Mouse (Mus musculus) urinary bladder, postnatal 10 days (tissue): ENCODE results near the gene Fam120b.
"Not testable (repeated sequence)": the region's sequence is repeated elsewhere in the genome, so short reads cannot be mapped to it uniquely, and the experiment has no call there.

Source experiments
- DNase-seq: peaks from one replicate; pipeline ENCODE4 v3.0.0; 2022; ENCODE audit warnings: low spot score

Fam120b gene

DNA sequence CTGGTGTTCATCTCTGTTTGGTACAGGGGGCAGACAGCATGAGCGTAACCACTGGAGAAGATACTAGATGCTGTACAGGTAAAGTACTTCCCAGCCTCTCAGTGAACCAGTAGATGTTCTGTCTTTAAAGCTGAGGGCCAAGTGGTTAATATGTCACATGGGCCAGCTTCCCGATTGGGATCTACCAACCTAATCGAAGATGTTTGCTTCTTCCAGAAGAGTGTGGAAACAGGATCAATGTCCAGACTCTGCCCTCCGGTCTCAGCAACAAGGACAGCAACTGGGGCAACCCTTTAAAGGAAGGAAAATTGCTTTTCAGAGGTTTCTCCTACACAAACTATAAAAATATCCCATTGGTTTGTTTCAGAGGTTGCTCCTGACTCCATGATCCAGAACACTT is 35.5 kb downstream of the Fam120b start:
- DNase-seq: no peak

DNA sequence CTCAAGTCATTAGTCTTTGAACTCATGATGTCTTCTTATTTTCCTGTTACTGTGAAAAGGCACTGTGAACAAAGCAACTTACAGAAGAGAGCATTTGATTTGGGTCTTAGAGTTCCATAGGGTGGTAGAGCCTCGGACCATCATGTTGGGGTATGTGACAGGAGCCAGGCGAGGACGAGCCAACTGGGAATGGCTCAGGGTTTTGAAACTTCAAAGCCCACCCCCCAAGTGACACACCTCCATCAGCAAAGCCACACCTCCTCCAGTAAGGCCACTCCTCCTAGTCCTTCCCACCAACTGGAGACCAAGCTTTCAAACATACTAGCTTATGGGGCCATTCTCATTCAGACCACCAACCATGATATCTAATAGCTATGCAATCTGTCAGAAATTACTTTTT is 36.0 kb downstream of the Fam120b start:
- no peak for DNase-seq

DNA sequence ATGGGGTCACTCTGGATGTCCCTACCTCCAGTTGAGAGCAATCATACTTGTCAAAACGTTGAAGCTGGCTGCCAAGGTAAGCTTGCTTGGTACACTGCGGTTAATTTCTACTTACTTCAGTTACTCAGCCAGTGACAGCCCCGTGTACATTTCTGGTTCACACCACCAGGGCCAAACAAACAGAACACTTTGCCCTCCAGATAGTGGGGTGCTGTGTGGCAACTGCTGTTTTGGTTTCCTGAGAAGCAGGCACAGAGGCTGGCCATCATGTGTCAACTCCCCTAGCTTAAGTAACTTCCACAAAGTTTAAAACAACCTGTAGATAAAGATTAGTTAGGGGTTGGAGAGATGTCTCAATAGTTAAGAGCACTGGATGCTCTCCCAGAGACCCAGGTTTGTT is 38.7 kb downstream of the Fam120b start:
- DNase-seq: no peak

DNA sequence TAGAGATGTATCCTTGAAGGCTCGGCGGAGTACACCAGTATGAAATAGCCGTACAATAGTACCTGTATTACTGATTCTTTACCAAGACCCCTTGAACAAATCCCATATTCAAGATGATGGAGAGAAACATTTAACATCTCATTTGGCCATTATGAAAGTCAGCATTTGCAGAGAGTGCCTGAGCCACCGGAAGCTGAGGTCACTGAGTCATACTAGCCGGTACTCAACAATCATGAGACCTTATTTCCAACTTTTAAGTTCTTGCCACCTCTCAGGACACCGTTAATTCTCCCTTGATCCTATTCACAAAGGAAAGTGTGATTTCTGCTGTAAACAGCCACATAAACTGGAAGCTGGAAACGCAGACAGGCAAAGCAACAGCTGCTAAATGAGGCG is 44.1 kb downstream of the Fam120b start:
- DNase-seq: no peak

DNA sequence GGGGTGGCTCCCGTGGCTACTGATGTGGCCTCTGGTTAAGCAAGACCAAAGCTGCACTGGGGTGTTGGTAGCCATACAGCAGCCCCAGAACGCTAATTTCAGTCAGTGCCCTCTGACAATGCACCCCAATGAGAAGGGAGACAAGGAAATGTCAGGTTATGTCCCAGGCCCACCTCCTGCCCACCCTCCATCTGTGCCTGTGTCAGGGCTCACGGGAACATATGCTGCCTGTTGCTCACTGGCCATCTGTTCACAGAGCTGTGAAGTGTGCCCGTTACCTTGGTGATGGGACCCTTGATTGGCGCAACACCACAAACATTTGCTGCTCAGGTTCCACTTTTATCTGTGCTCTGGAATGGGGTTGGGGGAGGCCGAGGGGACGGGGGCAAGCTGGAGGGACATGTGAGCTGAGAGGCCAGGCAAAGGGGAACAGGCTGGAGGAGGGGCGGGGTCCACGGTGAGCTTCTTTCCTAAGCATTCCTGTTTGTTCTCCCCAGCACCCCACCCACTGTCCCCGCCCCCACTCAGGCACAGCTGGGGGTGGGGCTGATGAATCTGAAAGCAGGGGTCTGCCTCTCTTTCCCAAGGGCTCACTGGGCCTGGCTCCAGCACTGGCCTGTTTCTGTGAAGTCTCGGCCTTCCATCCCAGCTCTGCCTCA is 44.6 kb downstream of the Fam120b start:
- DNase-seq: no peak

DNA sequence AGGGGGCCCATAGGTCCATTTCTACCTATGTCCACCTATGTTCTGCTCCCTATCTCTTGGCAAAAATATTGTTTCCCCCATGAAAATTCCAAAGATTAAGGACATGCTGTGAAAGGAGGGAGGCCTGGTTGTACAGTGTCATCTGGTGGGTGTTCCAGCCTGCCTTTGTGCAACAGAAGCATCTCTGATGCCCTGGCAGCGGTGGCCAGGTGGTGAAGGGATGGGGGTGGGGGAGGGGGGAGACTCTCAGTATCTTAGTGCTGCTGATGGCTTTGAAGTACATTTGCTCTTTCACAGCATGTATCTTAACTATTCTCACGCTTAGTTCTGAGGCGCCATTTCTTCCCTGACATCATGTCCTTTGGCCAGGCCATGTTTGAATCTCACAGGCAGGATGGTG is 49.4 kb downstream of the Fam120b start:
- DNase-seq: no peak

DNA sequence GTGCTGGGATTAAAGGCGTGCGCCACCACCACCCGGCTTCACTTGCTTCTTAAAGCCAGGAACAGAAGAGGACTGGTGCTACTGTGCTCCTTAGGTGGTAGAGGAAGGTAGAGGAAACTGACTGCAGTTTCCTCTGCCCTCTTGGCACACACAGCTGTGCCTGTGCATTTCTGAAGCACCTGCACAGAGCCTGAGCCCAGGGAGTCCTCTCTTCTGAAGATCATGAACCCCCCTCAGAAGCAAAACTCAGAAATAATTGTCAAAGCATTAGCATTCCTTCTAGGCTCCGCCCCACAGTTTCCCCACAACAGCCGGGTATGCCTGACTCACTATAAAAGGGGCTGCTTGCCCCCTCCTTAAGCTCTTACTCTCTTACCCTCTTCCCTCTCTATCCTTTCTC is 51.8 kb downstream of the Fam120b start:
- DNase-seq: no peak

DNA sequence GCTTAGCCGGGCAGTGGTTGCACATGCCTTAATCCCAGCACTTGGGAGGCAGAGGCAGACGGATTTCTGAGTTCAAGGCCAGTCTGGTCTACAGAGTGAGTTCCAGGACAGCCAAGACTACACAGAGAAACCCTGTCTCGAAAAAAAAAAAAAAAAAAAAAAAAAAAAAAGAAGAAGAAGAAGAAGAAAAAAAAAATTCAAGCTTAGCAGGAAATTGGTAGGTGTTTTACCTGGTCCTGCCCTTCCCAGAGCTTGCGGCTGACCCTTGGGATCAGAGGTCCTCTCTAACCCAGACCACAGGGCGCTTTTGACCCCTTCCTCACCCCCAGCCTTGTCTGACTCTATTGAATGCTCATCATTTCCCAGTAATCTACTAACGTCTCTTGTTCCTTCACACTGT is 53.1 kb downstream of the Fam120b start:
- not testable (repeated sequence) for DNase-seq

DNA sequence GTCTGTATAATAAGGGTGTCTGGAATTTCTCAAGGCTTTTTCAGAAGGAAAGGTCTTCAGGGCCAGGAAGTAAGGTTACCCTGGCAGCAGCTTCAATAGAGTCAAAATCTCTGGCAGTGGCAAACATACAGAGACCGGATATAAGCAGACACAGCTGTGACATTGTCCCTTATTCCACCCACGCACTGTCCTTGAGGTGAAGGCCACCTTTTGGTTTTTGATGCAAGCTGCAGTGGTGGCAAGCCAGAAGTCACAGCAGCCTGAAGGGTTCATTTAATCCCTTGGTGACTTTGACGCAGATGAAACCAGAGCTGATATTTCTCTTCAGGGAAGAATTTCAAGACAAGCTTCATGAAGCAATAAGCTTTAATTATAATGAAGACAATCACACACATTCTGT is 53.6 kb downstream of the Fam120b start:
- no peak for DNase-seq

DNA sequence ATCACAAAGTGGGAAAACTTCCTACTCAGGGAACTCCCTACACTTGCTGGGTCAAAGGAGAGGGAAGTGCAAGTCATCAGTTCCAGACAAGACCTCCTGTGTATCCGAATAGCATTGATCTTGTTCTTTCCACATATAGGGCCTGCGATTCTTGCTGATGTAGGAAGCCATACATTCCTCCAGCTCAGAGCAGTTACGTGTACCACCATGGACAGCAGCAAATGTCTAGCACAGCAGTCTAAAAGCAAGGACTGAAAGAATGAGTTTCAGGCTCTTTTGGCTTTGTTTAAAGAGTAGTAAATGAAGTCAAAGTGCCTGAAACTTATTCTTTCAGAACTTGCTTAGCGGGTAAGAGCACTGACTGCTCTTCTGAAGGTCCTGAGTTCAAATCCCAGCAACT is 59.2 kb downstream of the Fam120b start:
- no peak for DNase-seq

DNA sequence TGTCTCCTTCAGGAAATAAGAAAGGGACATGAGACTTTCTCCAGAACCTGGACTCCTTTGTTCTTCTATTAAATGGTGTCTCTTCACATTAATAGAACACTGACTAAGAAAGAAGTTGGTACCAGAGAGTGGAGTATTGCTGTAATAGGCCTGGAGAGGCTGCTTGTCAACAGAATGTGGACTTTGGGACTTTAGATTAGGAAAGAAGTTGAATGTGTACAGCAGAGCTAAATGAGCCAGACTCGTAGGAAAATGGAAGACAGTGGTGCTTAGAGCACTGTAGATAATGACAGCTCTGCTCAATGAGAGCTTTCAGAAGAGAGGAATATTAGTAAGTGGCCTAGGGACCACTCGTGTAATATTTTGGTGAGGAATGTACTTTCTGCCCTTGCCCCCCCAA is 60.6 kb downstream of the Fam120b start:
- no peak for DNase-seq

DNA sequence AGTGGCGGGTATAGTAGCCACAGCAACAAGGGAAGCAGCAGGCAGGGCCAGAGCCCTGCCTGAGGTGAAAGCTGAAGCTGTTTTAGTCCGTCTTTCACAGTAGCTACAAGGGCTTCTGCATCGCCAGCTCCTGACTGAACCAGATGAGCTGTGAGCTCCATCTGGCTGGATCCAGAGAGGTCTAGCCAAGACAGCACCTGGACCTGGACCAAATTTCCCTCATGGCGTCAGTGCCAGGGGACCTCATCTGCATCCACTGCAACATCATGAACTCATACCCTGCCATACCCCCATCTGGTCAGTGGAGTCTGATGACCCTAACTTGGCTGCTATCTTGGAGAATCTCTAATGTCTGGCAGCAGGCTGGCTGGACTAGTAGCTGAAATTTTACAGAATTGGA is 63.8 kb downstream of the Fam120b start:
- DNase-seq: no peak

DNA sequence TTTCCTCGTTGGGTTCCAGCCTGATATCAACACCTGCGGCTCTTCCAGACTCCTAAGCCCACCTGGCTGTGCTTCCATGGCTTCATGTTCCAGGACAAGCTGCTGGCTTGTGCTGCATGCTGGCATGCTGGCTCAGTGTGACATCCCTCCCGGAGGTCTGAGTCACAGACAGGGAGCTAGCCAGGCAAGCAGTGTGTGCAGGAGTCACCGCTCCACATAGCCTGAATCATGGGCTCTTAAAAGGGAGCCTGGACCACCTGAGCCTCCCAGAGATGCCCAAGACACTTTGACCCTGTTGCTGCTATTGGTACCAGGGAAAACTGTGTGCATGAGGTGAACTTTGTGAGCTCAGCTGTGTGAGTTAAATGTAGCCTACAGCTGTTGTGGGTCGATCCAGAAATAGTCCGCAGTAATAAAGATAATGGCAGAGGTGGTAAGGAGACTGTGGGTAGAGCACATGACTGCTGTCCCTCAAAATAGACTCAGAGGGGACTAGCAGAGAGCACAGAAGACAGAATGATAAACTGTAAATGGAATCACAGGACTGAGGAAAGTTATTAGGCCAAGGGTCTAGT is 66.0 kb downstream of the Fam120b start:
- DNase-seq: no peak

DNA sequence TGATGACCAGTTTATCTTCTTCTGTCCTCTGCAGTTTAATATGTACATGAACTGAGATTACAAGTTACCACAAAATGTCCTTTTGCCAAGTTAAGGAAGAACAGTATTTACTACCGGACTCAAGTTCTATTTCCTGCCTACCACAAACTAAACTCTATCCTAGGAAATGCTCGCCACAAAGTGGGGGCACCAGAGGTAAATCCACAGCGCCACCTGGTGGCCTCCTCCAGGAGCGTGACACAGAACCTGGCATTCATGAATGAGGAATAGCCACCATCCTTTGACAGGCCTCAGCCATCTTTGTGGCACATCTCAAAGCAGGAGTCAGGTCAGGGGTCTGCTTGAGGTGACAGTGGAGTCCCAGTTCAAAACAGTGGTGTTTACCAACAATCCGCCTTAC is 71.7 kb downstream of the Fam120b start:
- DNase-seq: no peak

DNA sequence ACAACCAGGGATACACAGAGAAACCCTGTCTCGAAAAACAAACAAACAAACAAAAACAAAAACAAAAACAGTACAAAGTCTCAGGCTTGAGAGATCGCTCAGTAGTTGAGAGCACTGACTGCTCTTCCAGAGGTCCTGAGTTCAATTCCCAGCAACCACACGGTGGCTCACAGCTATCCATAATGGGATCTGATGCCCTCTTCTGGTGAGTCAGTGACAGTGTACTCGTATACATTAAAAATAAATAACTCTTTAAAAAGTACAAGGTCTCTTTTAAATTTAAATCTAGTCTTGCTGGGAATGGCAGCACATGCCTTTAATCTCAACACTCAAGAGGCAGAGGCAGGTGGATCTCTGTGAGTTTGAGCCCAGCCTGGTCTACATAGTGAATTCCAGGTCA is 76.7 kb downstream of the Fam120b start:
- no peak for DNase-seq
